Mouse (Mus musculus): Measurements from ENCODE around the gene Tead1.

- TF ChIP-seq POLR2A (IDR thresholded peaks at IDR 0.05; ENCODE audit: insufficient read depth, low read length) (no peak), CTCF (IDR thresholded peaks at IDR 0.05; ENCODE audit: low read depth, low read length) (no peak)
Observed at GRCm38 (mm10) chr7:112810752-112811151, 131.6 kb downstream of the Tead1 start.
